Comparison of ENCODE assay signal across 11 mouse cellular contexts in the genomic region with DNA sequence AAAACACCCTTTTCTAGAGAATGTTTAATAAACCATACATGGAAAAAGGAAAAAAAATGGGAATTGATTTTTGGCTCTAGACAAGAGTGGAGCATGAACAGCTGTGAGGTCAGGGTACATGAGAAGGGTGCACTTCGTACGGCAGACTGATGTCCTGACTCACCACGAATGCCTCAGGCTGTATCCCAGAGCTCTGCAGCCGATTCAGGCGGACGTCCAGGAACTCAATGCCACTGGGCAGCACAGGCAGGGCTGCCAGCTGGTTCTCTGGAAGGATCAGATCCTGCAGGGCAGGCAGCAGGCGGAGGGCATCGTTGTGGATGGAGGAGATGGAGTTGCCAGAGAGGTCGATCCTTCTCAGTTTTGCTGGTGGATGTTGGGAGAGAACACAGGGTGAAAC. TPM values are rescaled to one million over a fixed set of nuclear protein-coding genes. Genes with fewer than 3 reads are reported as not detected.
DNase-seq lines count a peak whose midpoint lies in the region.
"Had no signal": no experiment of that assay in that cellular context is flagged by ENCODE, and none has a peak within 500 bp of the region (broad histone marks: within the 10 kb centered on the region; RNA-seq: fewer than 3 reads in every experiment).

No protein-coding gene starts in this region.

- intact Hi-C loops in heart, postnatal 10 days (cut with DNase I) = no loop called here

- peak; percentile 79 to 88 for DNase-seq in adrenal gland, adult (ENCODE audit: inconsistent age in 2 of 2, low spot score in 1 of 2)
- DNase-seq in adrenal gland, postnatal 4 days (ENCODE audit: low spot score in 2 of 2) = no peak
- DNase-seq in urinary bladder, postnatal 14 days (ENCODE audit: low spot score) = peak; percentile 39
- no peak for DNase-seq in urinary bladder, postnatal 10 days (ENCODE audit: low spot score)
- peak; percentile 88 for DNase-seq in cerebellum, adult 9-11 months
- DNase-seq in heart, postnatal 10 days = no peak
- no peak for DNase-seq in urinary bladder, adult 18-20 months (ENCODE audit: low spot score in 2 of 2)
- DNase-seq in layer of hippocampus, adult 11-12 months (ENCODE audit: low spot score) = no peak
- DNase-seq: kidney, postnatal 10 days; right cerebral cortex, postnatal 25 days; thymus, adult 2 months had no signal

RNA-seq across cellular contexts. Expression of gene Optc, which starts 7.0 kb away (rescaled TPM):
- total RNA-seq in adrenal gland, postnatal 4 days (2021) = 1 to 10 TPM; 2.1 to 3.3 TPM
- total RNA-seq in heart, postnatal 10 days (2021) = under 1 TPM; 0.35 to 0.67 TPM

RNA-seq across cellular contexts. Expression of gene Prelp, which starts 20.4 kb away (rescaled TPM):
- total RNA-seq in adrenal gland, postnatal 4 days (2021) = 10 to 100 TPM; 16.3 to 20.1 TPM
- total RNA-seq in heart, postnatal 10 days (2021) = 10 to 100 TPM; 27.2 TPM

Comparison
In these comparisons a context has a peak if more than half of its experiments do, and no peak if none do; other contexts are left out.
1. DNase-seq: peak in adrenal gland, adult (2 of 2), urinary bladder, postnatal 14 days (single experiment) and cerebellum, adult 9-11 months (single experiment); none in adrenal gland, postnatal 4 days (0 of 2), urinary bladder, postnatal 10 days (single experiment), heart, postnatal 10 days (0 of 2), urinary bladder, adult 18-20 months (0 of 2) and layer of hippocampus, adult 11-12 months (single experiment).